14 mouse cellular contexts compared by ENCODE assay signal in the genomic region with DNA sequence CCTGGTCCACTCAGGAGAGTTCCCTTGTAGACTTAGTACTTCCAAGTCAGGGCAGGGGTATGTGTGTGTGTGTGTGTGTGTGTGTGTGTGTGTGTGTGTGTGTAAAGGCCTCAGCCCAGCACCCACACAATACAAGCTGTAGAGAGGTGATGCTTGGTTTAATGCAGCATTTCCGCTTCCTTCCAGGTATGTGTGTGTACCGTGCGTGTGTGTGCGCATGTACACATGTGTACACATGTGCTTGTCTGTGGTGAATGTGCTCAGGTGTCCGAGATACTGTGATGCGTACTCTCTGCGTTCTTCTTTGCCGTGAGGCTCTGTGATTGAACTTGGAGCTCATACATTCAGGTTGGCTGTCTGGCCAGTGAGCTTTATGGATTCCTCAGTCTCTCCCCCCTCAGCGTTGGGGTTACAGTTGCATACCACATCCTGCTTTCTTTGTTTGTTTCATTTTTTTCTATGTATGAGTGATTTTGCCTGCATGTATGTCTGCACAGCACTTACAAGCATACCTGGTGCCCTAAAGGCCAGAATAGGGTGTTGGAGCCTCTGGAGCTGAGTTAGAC. TPM values are rescaled to one million over a fixed set of nuclear protein-coding genes. Genes with fewer than 3 reads are reported as not detected.
DNase-seq lines count a peak whose midpoint lies in the region; ATAC-seq and TF ChIP-seq lines count a peak whose summit lies in the region.
"Had no signal": no experiment of that assay in that cellular context is flagged by ENCODE, and none has a peak within 500 bp of the region (broad histone marks: within the 10 kb centered on the region; RNA-seq: fewer than 3 reads in every experiment).

No protein-coding gene starts in this region.

- H3K9me3 ChIP-seq in midbrain, postnatal 0 days (ENCODE audit: low read length), result no peaks in the 10 kb centered on the region
- H3K9me3 ChIP-seq: forebrain, embryonic 12.5 days; limb, embryonic 12.5 days had no signal

- H3K27ac ChIP-seq in spleen, adult 2 months (ENCODE audit: insufficient read depth, low read length), result peak overlapping the region; percentile 70; the same call in 1 of the 2 replicates
- H3K27ac ChIP-seq in midbrain, postnatal 0 days (ENCODE audit: low read depth, low read length), result no peak overlapping the region
- H3K27ac ChIP-seq: forebrain, embryonic 12.5 days; hindbrain, postnatal 0 days; limb, embryonic 12.5 days had no signal

- no peak for TF ChIP-seq POLR2A in spleen, adult 2 months (IDR thresholded peaks at IDR 0.05; ENCODE audit: low read depth, low read length)

- no peaks in the 10 kb centered on the region for H3K27me3 ChIP-seq in spleen, adult 2 months (ENCODE audit: control insufficient read depth, insufficient read depth, low read length)
- no peaks in the 10 kb centered on the region for H3K27me3 ChIP-seq in midbrain, postnatal 0 days (ENCODE audit: insufficient read depth, low read length)
- H3K27me3 ChIP-seq: forebrain, embryonic 12.5 days; limb, embryonic 12.5 days had no signal

- no peaks in the 10 kb centered on the region; the same call in 1 of the 2 replicates for H3K4me1 ChIP-seq in spleen, adult 2 months (ENCODE audit: control insufficient read depth, insufficient read depth, insufficient read length)
- no peaks in the 10 kb centered on the region; the same call in 1 of the 2 replicates for H3K4me1 ChIP-seq in midbrain, postnatal 0 days (ENCODE audit: insufficient read depth, low read length)
- H3K4me1 ChIP-seq: limb, embryonic 12.5 days had no signal

- WGBS in spleen, adult 2 months, result 67% methylated on average over 9 of the region's 9 CpGs
- 95% methylated on average over 9 of the region's 9 CpGs for WGBS in midbrain, postnatal 0 days

- H3K4me3 ChIP-seq in spleen, adult 2 months (ENCODE audit: extremely low read depth, insufficient read depth, insufficient read length), result no peak overlapping the region
- no peak overlapping the region for H3K4me3 ChIP-seq in midbrain, postnatal 0 days (ENCODE audit: low read depth, low read length)
- H3K4me3 ChIP-seq: forebrain, embryonic 12.5 days; limb, embryonic 12.5 days had no signal

- ATAC-seq in hematopoietic stem cell, adult 5-6 weeks (replicated peaks in 1 of 2; ENCODE audit: insufficient read depth in 1 of 2, low FRiP score in 2 of 2, low TSS enrichment in 1 of 2, low read depth in 1 of 2, poor library complexity in 2 of 2, severe bottlenecking in 2 of 2), result peak; percentile 41 to 42; a peak in 3 of 4 replicates
- peak; percentile 30; the same call in 1 of the 2 replicates for ATAC-seq in neutrophil, adult 5-6 weeks (ENCODE audit: extremely low read depth, insufficient number of reproducible peaks, low FRiP score, poor library complexity, severe bottlenecking)
- ATAC-seq in midbrain, postnatal 0 days (ENCODE audit: low FRiP score), result no peak
- ATAC-seq: hindbrain, postnatal 0 days; liver, postnatal 0 days had no signal

- no peak overlapping the region for H3K9ac ChIP-seq in midbrain, postnatal 0 days (replicated peaks; ENCODE audit: low read length, poor library complexity, severe bottlenecking)
- H3K9ac ChIP-seq: forebrain, embryonic 12.5 days; limb, embryonic 12.5 days; liver, postnatal 0 days had no signal

- H3K36me3 ChIP-seq in spleen, adult 2 months (ENCODE audit: control insufficient read depth, insufficient read depth, low read length), result peaks cover 6% of the 10 kb centered on the region
- peaks cover 2% of the 10 kb centered on the region; the same call in 1 of the 2 replicates for H3K36me3 ChIP-seq in midbrain, postnatal 0 days (ENCODE audit: insufficient read depth, low read length)

- H3K4me2 ChIP-seq in midbrain, postnatal 0 days (ENCODE audit: low read depth, low read length, poor library complexity, severe bottlenecking), result no peak overlapping the region
- H3K4me2 ChIP-seq: forebrain, embryonic 12.5 days; limb, embryonic 12.5 days had no signal

- DNase-seq in spleen, adult 2 months (ENCODE audit: low read depth in 1 of 2, low spot score in 2 of 2), result peak in 1 of 2 experiments; percentile 26
- DNase-seq in spleen, adult 12 weeks (ENCODE audit: low spot score), result no peak
- DNase-seq in midbrain, postnatal 0 days (ENCODE audit: low spot score), result no peak
- DNase-seq in frontal cortex, postnatal 14 days (ENCODE audit: low spot score in 2 of 2), result no peak
- DNase-seq in cerebellum, adult 11-12 months, result no peak
- DNase-seq: adrenal gland, postnatal 10 days; cerebellum, adult 2 months; kidney, adult 8-10 months; liver, postnatal 0 days had no signal

- TF ChIP-seq CTCF in spleen, adult 2 months (IDR thresholded peaks at IDR 0.05; ENCODE audit: extremely low read depth, insufficient read depth, insufficient read length, insufficient replicate concordance), result no peak
- no peak for TF ChIP-seq CTCF in midbrain, postnatal 0 days (IDR thresholded peaks at IDR 0.05)

RNA-seq across cellular contexts. Expression of a gene that starts 10.4 kb away (rescaled TPM):
- polyA plus RNA-seq in spleen, adult 2 months (2012; rRNA removed), result 12.1 and 14.1 TPM in 2 replicates
- total RNA-seq in hematopoietic stem cell, adult 5-6 weeks (2017), result 51.4 and 61.5 TPM in 2 replicates
- 43.1 and 54.1 TPM in 2 replicates for total RNA-seq in neutrophil, adult 5-6 weeks (2017)
- total RNA-seq in midbrain, postnatal 0 days (2014; rRNA removed), result 40.8 and 55.6 TPM in 2 replicates
- polyA plus RNA-seq in midbrain, postnatal 0 days (2015; fragmentation: Nextera tagmentation; extraction: Ambion mirVana), result 9.5 and 11.2 TPM in 2 replicates
